Mouse (Mus musculus): ENCODE measurements at regions not wholly inside any gene's neighbourhood (a gene's known extent, or its start where the extent isn't known, plus 50 kb on each side); places are given as distances from the start of the nearest gene placed in this dataset.

DNA sequence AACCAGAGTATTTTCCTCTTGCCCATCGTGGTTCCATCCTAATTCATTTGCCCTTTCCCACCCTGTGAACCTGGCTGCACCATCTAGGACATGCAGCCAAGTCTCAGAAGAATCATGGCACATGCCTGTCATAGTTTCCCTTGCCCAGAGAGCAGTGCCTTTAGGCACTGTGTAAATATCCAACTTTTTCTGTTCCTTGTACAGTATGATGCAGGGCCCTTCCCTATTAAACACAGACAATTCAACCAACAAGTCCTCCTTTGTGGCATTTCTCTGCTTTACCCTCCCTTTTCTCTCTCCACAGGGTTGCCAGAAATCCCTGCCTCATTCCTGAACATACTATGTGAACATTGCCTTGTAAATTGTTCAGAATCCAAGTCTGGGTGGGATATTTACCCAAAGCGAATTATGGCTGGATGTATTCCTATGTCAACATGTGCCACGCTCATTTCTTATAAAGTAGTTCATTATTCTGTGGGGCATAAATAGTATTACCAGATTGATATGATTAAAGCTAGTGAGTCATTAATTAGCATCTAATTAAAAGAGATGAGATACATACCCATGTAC is 349.1 kb downstream of the Insc start:
- Histone ChIP-seq H3K4me3 (ENCODE audit: control insufficient read depth, insufficient read depth, low read length) (no peak overlapping the region), H3K4me1 (replicated peaks; ENCODE audit: control insufficient read depth, insufficient read depth, low read length) (no peaks in the 10 kb centered on the region), H3K27me3 (ENCODE audit: control insufficient read depth, insufficient read depth, low read length) (no peaks in the 10 kb centered on the region), H3K36me3 (ENCODE audit: control insufficient read depth, insufficient read depth, low read length) (no peaks in the 10 kb centered on the region), H3K27ac (ENCODE audit: control insufficient read depth, insufficient read depth, low read length) (no peak overlapping the region)
- DNase-seq: no peak
- WGBS: 91% methylated on average over 3 of the region's 3 CpGs
- TF ChIP-seq CTCF (IDR thresholded peaks at IDR 0.05; ENCODE audit: borderline replicate concordance, control insufficient read depth, extremely low read depth, insufficient read depth, low read length, poor library complexity) (no peak), POLR2A (IDR thresholded peaks at IDR 0.05; ENCODE audit: control insufficient read depth, extremely low read depth, insufficient read depth, low read length, poor library complexity) (no peak)

GRCm38 (mm10) chr7:115106041-115106440 is 362.5 kb downstream of the Insc start:
- TF ChIP-seq CTCF (IDR thresholded peaks at IDR 0.05; ENCODE audit: borderline replicate concordance, control insufficient read depth, extremely low read depth, insufficient read depth, low read length, poor library complexity) (no peak), POLR2A (IDR thresholded peaks at IDR 0.05; ENCODE audit: control insufficient read depth, extremely low read depth, insufficient read depth, low read length, poor library complexity) (no peak)
- WGBS: 35% methylated on average over 2 of the region's 2 CpGs
- H3K4me1 ChIP-seq (replicated peaks; ENCODE audit: control insufficient read depth, insufficient read depth, low read length): no peaks in the 10 kb centered on the region
- H3K27me3 ChIP-seq (ENCODE audit: control insufficient read depth, insufficient read depth, low read length): no peaks in the 10 kb centered on the region
- no peaks in the 10 kb centered on the region for H3K36me3 ChIP-seq (ENCODE audit: control insufficient read depth, insufficient read depth, low read length)
- no peak for DNase-seq
- H3K27ac ChIP-seq (ENCODE audit: control insufficient read depth, insufficient read depth, low read length): no peak overlapping the region
- no peak overlapping the region for H3K4me3 ChIP-seq (ENCODE audit: control insufficient read depth, insufficient read depth, low read length)

GRCm38 (mm10) chr7:115112282-115112681 is 368.8 kb downstream of the Insc start:
- Histone ChIP-seq H3K36me3 (ENCODE audit: control insufficient read depth, insufficient read depth, low read length) (no peaks in the 10 kb centered on the region), H3K27me3 (ENCODE audit: control insufficient read depth, insufficient read depth, low read length) (no peaks in the 10 kb centered on the region), H3K4me1 (replicated peaks; ENCODE audit: control insufficient read depth, insufficient read depth, low read length) (no peaks in the 10 kb centered on the region), H3K4me3 (ENCODE audit: control insufficient read depth, insufficient read depth, low read length) (no peak overlapping the region), H3K27ac (ENCODE audit: control insufficient read depth, insufficient read depth, low read length) (no peak overlapping the region)
- WGBS: 90% methylated on average over 3 of the region's 3 CpGs
- no peak for DNase-seq
- no peak for TF ChIP-seq CTCF (IDR thresholded peaks at IDR 0.05; ENCODE audit: borderline replicate concordance, control insufficient read depth, extremely low read depth, insufficient read depth, low read length, poor library complexity)
- TF ChIP-seq POLR2A (IDR thresholded peaks at IDR 0.05; ENCODE audit: control insufficient read depth, extremely low read depth, insufficient read depth, low read length, poor library complexity): no peak

GRCm38 (mm10) chr7:115123283-115123682 is 379.8 kb downstream of the Insc start:
- no peaks in the 10 kb centered on the region for H3K4me1 ChIP-seq (replicated peaks; ENCODE audit: control insufficient read depth, insufficient read depth, low read length)
- no peak overlapping the region for H3K27ac ChIP-seq (ENCODE audit: control insufficient read depth, insufficient read depth, low read length)
- no peak overlapping the region for H3K4me3 ChIP-seq (ENCODE audit: control insufficient read depth, insufficient read depth, low read length)
- DNase-seq: no peak
- TF ChIP-seq POLR2A (IDR thresholded peaks at IDR 0.05; ENCODE audit: control insufficient read depth, extremely low read depth, insufficient read depth, low read length, poor library complexity): no peak
- TF ChIP-seq CTCF (IDR thresholded peaks at IDR 0.05; ENCODE audit: borderline replicate concordance, control insufficient read depth, extremely low read depth, insufficient read depth, low read length, poor library complexity): no peak
- no peaks in the 10 kb centered on the region for H3K36me3 ChIP-seq (ENCODE audit: control insufficient read depth, insufficient read depth, low read length)
- 70% methylated on average over 2 of the region's 2 CpGs for WGBS
- H3K27me3 ChIP-seq (ENCODE audit: control insufficient read depth, insufficient read depth, low read length): no peaks in the 10 kb centered on the region

- no peaks in the 10 kb centered on the region for H3K27me3 ChIP-seq (ENCODE audit: control insufficient read depth, insufficient read depth, low read length)
- no peak for DNase-seq
- H3K4me3 ChIP-seq (ENCODE audit: control insufficient read depth, insufficient read depth, low read length): no peak overlapping the region
- WGBS: 74% methylated on average over 3 of the region's 3 CpGs
- no peaks in the 10 kb centered on the region for H3K36me3 ChIP-seq (ENCODE audit: control insufficient read depth, insufficient read depth, low read length)
- no peak overlapping the region for H3K27ac ChIP-seq (ENCODE audit: control insufficient read depth, insufficient read depth, low read length)
- TF ChIP-seq POLR2A (IDR thresholded peaks at IDR 0.05; ENCODE audit: control insufficient read depth, extremely low read depth, insufficient read depth, low read length, poor library complexity) (no peak), CTCF (IDR thresholded peaks at IDR 0.05; ENCODE audit: borderline replicate concordance, control insufficient read depth, extremely low read depth, insufficient read depth, low read length, poor library complexity) (no peak)
- no peaks in the 10 kb centered on the region for H3K4me1 ChIP-seq (replicated peaks; ENCODE audit: control insufficient read depth, insufficient read depth, low read length)
These were observed 385.5 kb downstream of the Insc start for GRCm38 (mm10) chr7:115129001-115129400.

- Histone ChIP-seq H3K36me3 (ENCODE audit: control insufficient read depth, insufficient read depth, low read length) (no peaks in the 10 kb centered on the region), H3K27ac (ENCODE audit: control insufficient read depth, insufficient read depth, low read length) (no peak overlapping the region), H3K4me3 (ENCODE audit: control insufficient read depth, insufficient read depth, low read length) (no peak overlapping the region), H3K27me3 (ENCODE audit: control insufficient read depth, insufficient read depth, low read length) (no peaks in the 10 kb centered on the region), H3K4me1 (replicated peaks; ENCODE audit: control insufficient read depth, insufficient read depth, low read length) (no peaks in the 10 kb centered on the region)
- DNase-seq: no peak
- 94% methylated on average over 10 of the region's 10 CpGs for whole genome bisulfite sequencing
- TF ChIP-seq POLR2A (IDR thresholded peaks at IDR 0.05; ENCODE audit: control insufficient read depth, extremely low read depth, insufficient read depth, low read length, poor library complexity) (no peak), CTCF (IDR thresholded peaks at IDR 0.05; ENCODE audit: borderline replicate concordance, control insufficient read depth, extremely low read depth, insufficient read depth, low read length, poor library complexity) (no peak)
These were observed 387.9 kb downstream of the Insc start for GRCm38 (mm10) chr7:115131259-115131969.
